Mouse (Mus musculus) NIH3T3 (cell line): Measurements from ENCODE around the gene Cdc42bpa.
A peak's percentile ranks its signal among the peaks of the same experiment; 100 is the strongest.

Experiments used
- DNase-seq: peaks from one replicate; pipeline ENCODE4 v3.0.0-alpha.2; 2012; ENCODE audit warnings: low read depth

Cdc42bpa gene

DNA sequence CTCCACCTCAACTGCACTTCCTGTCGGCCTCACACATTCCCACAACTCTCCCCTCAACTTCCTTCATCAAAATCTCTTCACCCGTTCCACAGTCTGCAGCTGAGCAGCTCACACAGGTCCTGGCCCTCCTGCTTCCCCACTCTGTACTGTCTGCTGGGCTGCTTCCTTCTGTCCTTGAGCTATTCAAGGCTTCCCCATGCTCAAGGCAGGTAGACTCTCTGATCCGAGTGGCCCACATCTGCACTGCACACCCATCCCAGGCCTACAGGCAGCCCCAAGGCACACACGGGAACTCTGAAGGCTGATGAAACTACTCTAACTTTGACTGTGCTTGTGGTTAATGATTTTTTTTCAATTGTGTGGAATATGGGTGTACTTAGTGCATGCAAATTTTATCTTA lies 232.6 kb downstream of the Cdc42bpa start:
- no peak for DNase-seq

DNA sequence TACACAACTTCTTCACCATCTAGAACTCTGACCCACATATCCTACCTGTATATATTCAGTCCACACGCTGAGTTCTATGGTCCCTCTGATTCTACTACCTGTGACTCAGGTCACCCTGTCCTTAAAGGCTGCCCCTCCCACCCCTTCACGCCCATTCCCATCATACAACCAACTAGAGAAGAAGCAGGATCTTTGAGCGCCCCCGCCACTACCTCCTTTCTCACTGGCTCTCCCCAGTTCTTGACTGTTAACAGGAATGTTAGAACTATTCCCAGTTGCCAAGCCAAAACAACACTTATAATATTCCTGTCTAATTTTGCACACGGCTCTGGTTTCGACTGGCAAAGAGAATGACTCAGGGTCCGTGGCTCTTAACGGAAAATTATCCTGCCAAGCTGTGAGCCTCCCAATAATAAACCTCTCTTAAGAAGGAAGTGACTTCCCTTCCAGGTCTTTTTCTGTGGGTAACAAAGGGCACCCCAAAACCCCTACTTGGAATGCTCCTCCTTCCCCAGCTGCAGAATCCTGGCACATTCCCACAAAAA lies 233.2 kb downstream of the Cdc42bpa start:
- peak; percentile 26 for DNase-seq

DNA sequence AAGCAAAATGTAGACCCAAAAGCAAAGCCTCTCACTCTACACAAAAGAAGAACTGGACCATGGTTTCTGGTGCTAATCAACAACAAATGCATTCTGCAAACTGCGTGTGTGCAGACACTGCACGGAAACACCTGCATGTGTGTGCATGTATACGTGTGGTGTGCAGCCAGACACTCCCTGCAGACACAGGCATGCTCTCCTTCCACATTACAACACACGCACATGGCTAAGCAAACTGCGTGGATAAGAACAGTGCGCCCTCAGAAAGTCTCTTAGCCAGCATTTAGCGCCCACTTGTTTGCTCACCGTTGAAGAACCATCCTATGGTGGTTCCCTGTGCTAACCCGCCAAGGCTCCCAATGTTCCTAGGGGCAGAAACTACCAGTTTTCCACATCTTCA lies 233.8 kb downstream of the Cdc42bpa start:
- no peak for DNase-seq

DNA sequence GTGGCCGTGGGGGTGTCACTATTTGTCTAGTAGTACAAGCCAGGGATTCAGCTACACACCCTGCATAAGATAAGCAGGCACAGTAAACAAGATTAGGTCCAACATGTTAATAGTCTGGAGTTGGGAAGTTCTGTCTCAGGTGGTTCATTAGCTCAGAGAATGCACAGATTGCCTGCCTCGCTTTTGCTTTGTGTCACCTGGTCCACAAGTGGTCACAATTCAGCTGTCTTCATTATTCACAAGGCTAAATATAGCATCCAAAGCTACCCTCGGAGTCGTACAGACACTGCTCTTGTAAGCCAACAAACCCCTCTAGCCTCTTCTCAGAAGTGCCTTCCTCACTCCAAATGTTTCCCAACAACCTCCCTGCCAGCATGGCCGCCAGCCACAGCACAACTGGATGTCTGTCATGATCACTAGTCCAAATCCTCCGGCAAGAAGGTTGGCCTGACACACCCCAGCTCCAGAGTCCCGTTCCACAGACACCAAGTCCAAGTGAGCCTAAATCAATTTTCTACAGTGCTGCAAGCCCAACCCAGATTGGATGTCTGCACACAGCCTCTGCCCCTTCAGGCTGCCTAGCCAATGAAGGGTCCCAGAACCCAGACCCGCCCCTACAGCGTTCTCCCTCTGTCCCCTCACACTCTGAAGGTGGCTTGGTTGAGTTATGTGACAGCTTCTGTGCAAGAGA lies 234.7 kb downstream of the Cdc42bpa start:
- DNase-seq, result peak; percentile 8

DNA sequence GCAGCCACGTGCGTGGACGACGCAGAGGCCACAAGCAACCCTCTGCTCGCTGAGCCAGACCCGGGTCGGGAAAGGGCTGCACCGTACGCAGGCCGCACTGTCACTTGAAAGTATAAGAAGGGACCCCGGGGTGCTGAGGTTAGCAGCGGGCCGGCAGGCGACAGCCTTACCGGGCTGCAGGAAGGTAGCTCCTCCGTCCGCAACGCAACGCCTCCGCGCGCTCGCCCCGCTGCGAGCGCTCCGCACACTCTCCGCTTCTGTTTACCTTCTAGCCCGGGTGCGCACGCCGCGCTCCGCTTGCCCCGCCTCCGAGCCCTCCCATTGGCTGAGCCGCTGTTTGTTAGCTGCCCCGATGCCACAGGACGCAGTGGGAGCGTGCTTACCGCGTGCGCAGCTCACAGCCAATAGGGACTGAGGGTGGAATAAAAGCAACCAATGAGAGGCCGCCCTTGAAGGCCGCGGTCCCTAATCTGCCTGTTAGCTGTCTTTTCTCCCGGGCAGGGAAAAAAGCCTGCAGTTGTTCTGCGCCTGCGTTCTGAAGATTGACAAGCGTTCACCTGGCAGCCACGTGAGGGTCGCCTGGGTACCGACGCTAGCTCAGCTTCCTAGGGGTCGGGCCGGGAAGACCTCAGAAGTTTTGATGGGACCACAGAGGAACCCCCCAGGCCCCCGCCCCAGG lies 235.6 kb downstream of the Cdc42bpa start:
- DNase-seq, result peak; percentile 97

DNA sequence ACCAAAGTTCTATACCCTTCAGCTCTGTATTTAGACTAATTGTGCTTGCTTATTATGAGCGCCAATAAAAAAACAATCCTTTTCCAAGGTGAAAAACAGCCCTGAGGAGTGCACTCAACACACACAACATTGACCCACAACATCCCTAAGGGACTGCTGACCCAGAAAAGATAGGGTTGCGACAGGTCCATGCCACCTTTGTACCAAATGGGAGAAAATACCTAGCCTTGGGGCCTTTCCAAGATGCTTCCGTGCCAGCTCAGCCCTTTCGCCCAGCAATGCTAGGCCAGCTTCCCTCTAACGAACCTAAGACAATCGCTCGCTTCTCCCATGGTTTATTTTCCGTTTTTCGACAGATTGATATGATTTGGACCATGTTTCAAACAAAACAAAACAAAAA lies 236.2 kb downstream of the Cdc42bpa start:
- DNase-seq, result no peak

DNA sequence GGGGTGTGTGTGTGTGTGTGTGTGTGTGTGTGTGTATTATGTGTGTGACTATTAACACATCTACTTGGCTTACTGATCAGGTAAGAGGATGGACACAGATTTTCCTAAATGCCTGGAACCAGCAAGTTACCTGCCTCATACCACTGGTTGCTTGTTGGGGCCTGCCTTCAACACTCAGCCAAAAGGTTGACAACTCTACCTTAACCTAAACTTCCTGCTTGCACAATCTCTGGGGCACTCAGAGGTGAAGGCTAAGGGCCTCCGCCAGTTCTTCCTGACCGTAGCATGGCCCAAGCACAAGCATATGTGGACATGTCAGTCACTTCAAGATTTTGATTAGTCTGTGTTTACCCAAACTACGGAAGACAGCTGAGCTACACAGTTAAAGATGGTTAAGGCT lies 237.7 kb downstream of the Cdc42bpa start:
- no peak for DNase-seq

DNA sequence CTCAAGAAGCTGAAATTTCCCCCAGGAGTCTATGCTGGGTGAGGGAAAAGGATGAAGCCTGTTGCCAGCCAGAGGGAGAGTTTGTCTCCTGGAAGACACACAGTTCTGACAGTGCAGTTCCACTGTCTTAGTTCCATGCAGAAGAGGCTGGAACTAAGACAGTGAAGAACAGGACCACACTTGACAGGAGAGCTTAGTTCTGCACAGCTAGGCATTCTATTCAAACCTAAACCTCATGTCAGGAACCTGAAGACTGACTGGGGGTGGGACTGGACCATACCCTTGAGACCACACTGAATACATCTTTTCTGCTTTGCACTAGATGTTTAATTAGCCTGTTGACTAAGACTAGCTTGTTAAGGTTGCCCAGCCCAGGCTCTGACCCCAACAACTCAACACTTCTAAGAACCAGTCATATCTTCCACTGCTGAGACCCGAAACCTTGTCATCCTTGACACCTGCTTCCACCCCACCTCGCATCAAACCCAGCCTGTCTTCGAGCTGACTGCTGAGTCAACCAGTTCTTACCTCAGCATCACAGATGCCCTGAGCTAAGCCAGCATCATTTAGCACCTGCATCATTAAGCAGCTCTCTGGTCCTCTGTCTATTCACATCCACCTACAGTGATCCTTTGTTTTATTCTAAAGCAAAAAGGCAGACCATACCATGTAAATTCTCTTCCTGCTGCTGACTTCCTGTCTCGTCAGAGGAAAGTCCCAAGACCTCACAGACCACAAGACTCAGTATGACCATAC lies 238.9 kb downstream of the Cdc42bpa start, which contains the start of gene Coq8a:
TSS of gene Coq8a (minus strand) at position 644 of the 756 bp plus-strand sequence.
- no peak for DNase-seq

DNA sequence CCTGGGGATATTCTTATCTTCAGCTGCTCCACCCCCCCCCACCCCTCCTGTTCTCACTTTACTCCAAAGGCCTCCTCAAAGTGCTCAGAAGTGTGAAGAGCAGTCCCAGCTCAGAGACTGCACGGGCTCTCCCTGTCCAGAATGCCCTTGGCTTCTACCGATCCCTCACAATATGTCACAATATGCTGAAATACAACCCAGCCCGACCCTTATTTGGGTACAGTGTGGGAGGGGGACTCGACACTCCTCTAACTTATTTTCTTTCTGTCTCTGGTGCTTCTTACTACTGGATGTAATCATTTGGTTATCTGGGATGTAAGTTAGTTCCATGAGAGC lies 239.4 kb downstream of the Cdc42bpa start:
- DNase-seq, result no peak

DNA sequence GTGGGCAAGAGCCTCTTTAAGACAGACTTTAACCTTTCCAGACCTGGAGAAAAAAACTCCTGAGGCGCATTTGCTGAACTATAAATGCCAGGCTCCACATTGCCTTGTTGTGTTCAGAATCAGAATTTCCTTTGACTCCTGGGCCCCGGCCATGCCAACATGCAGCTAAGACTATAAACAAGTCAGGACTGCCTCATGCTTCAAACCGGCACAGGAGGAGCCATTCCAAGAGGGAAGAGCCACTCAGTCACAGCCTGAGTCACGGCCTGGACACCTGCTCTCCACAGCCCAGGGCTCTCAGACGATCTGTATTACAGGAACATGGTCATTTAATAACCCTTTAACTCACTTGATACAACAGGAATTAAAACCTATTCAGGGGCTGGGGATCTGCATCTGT lies 240.4 kb downstream of the Cdc42bpa start:
- DNase-seq, result no peak

DNA sequence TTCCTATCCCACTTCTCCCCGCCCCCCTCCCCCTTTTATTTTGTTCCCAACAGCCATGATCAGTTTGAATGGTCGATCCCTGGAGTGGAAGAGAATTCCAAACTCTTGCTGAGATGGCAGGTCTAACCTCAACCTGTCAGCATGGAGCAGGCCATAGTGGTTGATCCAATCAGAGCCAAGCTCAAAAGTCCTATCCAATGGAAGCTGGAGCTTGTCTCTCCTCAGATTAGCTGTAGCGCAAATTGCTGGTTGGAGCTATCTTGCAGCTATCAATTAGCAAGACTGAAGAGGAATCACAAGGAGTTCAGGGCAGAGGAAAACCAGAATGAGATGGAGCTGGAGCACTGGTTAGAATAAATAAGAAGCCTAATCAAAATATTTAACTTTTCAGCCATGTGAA lies 248.1 kb downstream of the Cdc42bpa start:
- DNase-seq, result no peak

DNA sequence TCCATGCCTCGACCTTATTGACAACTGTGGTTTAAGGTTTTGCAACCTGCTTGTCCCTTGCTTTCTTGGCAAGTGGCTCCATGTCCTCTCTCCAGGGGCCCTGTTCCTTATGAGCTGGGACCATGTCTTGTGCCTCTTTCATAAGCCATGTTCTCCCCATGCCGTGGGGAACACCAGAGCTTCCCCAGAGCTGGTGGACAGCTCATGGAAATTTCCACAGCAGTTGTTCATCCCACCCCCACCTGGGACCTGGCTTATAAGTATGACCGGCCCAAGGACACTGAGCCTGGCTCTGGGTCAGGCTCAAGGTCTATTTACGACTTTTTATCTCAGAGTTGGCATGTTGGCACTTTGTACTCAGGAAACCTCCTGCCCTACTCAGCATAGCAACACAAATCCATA lies 249.8 kb downstream of the Cdc42bpa start:
- DNase-seq, result no peak

DNA sequence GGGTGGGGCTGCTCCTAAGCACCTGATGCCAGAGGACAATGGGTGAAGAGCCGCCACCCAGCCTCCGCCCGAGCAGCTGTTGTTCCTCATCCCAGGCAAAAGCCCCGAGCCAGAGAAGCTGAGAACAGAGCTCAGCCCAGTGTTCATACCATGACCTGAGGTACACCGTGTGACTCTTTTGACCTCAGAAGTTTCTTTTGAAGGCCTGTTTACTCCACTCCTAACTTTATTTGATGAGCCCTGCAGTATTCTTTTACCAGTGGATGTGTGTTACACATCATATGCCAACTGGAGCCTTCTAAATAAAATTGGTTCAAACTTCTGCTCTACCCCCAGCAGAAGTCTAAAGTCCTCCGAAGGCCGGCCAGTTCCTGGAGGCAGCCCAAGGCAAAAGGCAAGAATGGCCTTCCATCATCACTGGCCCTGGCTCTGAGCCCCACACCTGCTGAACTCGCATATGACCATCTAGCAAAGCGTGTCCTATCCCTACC lies 250.6 kb downstream of the Cdc42bpa start:
- no peak for DNase-seq

DNA sequence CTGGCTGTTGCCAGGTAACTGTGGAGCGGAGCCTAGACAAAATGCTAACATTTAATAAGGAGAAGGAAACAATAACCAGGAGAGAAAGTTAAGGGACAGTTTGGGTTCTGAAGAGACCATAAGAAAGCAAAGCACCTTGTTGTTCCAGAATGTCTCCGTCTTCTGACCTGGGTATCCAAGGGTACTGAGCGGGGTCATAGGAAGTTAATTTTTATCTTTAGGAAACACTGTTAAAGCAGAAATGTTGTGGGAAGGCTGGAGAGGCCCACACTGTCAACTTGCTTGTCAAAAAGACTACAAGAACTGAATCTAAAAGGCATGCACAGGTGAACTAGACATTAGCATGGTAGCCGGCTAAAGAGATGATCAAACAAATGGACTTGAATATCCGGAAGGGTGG lies 252.6 kb downstream of the Cdc42bpa start:
- no peak for DNase-seq

DNA sequence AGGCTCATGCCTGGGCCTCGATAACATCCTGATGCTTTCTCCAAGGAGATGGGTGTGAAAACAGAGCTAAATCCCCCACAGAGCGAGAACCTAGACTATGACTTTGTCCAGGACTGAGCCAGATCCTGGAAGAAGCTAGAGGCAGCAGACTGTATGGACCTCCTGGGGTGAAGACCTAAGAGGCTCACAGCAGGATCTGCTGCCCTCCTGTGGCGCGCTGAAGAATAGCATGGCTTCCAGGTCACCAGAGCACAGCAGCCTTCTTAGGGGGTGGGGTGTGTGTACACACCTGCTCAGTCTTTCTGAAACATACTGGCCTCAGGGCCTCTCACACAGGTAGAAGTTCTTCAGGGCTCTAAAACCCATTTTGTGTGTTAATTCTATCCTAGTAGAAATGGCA lies 254.8 kb downstream of the Cdc42bpa start:
- peak; percentile 79 for DNase-seq
